Comparison of ENCODE assay signal across 18 mouse cellular contexts in genomic region chr5:115174554-115174953, GRCm38 (mm10). TPM values are rescaled to one million over a fixed set of nuclear protein-coding genes. Genes with fewer than 3 reads are reported as not detected.
DNase-seq lines count a peak whose midpoint lies in the region; ATAC-seq and TF ChIP-seq lines count a peak whose summit lies in the region.
"Had no signal": no experiment of that assay in that cellular context is flagged by ENCODE, and none has a peak within 500 bp of the region (broad histone marks: within the 10 kb centered on the region; RNA-seq: fewer than 3 reads in every experiment).

No protein-coding gene starts in this region.

- no peaks in the 10 kb centered on the region for H3K9me3 ChIP-seq in forebrain, postnatal 0 days (ENCODE audit: low read length)
- no peaks in the 10 kb centered on the region for H3K9me3 ChIP-seq in forebrain, embryonic 16.5 days (ENCODE audit: control insufficient read depth, low read length)
- H3K9me3 ChIP-seq in liver, embryonic 14.5 days (ENCODE audit: control insufficient read depth, low read length), result no peaks in the 10 kb centered on the region
- no peaks in the 10 kb centered on the region for H3K9me3 ChIP-seq in liver, embryonic 12.5 days (replicated peaks)
- no peaks in the 10 kb centered on the region for H3K9me3 ChIP-seq in hindbrain, embryonic 16.5 days (ENCODE audit: control insufficient read depth, low read length)
- H3K9me3 ChIP-seq: embryonic facial prominence, embryonic 15.5 days; forebrain, embryonic 15.5 days; limb, embryonic 13.5 days had no signal

- no peak for ATAC-seq in forebrain, postnatal 0 days
- ATAC-seq in forebrain, embryonic 16.5 days, result no peak
- no peak for ATAC-seq in liver, embryonic 14.5 days (ENCODE audit: insufficient read depth)
- no peak for ATAC-seq in liver, embryonic 12.5 days
- ATAC-seq in hindbrain, embryonic 16.5 days, result no peak
- ATAC-seq: forebrain, embryonic 15.5 days had no signal

- WGBS in forebrain, postnatal 0 days, result 100% methylated on average over 1 of the region's 1 CpGs
- 93% methylated on average over 1 of the region's 1 CpGs for WGBS in forebrain, embryonic 16.5 days
- 80% methylated on average over 1 of the region's 1 CpGs for WGBS in liver, embryonic 14.5 days (ENCODE audit: insufficient replicate concordance)
- WGBS in liver, embryonic 12.5 days (ENCODE audit: insufficient replicate concordance), result 70% methylated on average over 1 of the region's 1 CpGs
- WGBS in hindbrain, embryonic 16.5 days, result 94% methylated on average over 1 of the region's 1 CpGs

- H3K9ac ChIP-seq in forebrain, postnatal 0 days, result no peak overlapping the region
- no peak overlapping the region for H3K9ac ChIP-seq in forebrain, embryonic 16.5 days (replicated peaks; ENCODE audit: low read depth, low read length)
- H3K9ac ChIP-seq in liver, embryonic 14.5 days (replicated peaks), result no peak overlapping the region
- H3K9ac ChIP-seq in liver, embryonic 12.5 days, result no peak overlapping the region
- no peak overlapping the region for H3K9ac ChIP-seq in hindbrain, embryonic 16.5 days (ENCODE audit: low read depth, low read length)
- H3K9ac ChIP-seq: embryonic facial prominence, embryonic 15.5 days; forebrain, embryonic 15.5 days; limb, embryonic 13.5 days had no signal

- H3K36me3 ChIP-seq in forebrain, postnatal 0 days (ENCODE audit: insufficient read depth), result no peaks in the 10 kb centered on the region
- no peaks in the 10 kb centered on the region for H3K36me3 ChIP-seq in forebrain, embryonic 16.5 days (ENCODE audit: control insufficient read depth, insufficient read depth)
- H3K36me3 ChIP-seq in liver, embryonic 14.5 days (replicated peaks; ENCODE audit: control insufficient read depth, insufficient read depth, low read depth), result no peaks in the 10 kb centered on the region
- no peaks in the 10 kb centered on the region for H3K36me3 ChIP-seq in liver, embryonic 12.5 days
- no peaks in the 10 kb centered on the region for H3K36me3 ChIP-seq in hindbrain, embryonic 16.5 days (ENCODE audit: control insufficient read depth, insufficient read depth, low read length)
- H3K36me3 ChIP-seq: embryonic facial prominence, embryonic 15.5 days; forebrain, embryonic 15.5 days; limb, embryonic 13.5 days had no signal

- no peaks in the 10 kb centered on the region for H3K27me3 ChIP-seq in forebrain, postnatal 0 days (ENCODE audit: insufficient read depth, low read length)
- H3K27me3 ChIP-seq in forebrain, embryonic 16.5 days (replicated peaks; ENCODE audit: control insufficient read depth, insufficient read depth, low read length), result no peaks in the 10 kb centered on the region
- H3K27me3 ChIP-seq in liver, embryonic 14.5 days (ENCODE audit: control insufficient read depth, insufficient read depth, low read length), result no peaks in the 10 kb centered on the region
- peaks cover 21% of the 10 kb centered on the region; the same call in 1 of the 2 replicates for H3K27me3 ChIP-seq in liver, embryonic 12.5 days (replicated peaks)
- no peaks in the 10 kb centered on the region for H3K27me3 ChIP-seq in hindbrain, embryonic 16.5 days (replicated peaks; ENCODE audit: control insufficient read depth, insufficient read depth, low read length)
- H3K27me3 ChIP-seq: embryonic facial prominence, embryonic 15.5 days; forebrain, embryonic 15.5 days; limb, embryonic 13.5 days had no signal

- no peak overlapping the region for H3K27ac ChIP-seq in forebrain, postnatal 0 days (ENCODE audit: low read depth, low read length)
- no peak overlapping the region for H3K27ac ChIP-seq in forebrain, embryonic 16.5 days (ENCODE audit: low read length)
- no peak overlapping the region for H3K27ac ChIP-seq in liver, embryonic 14.5 days
- H3K27ac ChIP-seq in liver, embryonic 12.5 days, result no peak overlapping the region
- H3K27ac ChIP-seq in hindbrain, embryonic 16.5 days (ENCODE audit: low read depth, low read length), result no peak overlapping the region
- H3K27ac ChIP-seq: embryonic facial prominence, embryonic 15.5 days; forebrain, embryonic 15.5 days; limb, embryonic 13.5 days; macrophage had no signal

- DNase-seq in forebrain, postnatal 0 days, result no peak
- no peak for DNase-seq in liver, embryonic 14.5 days (ENCODE audit: low read depth in 3 of 3, low spot score in 3 of 3)
- DNase-seq in 416B (ENCODE audit: low read depth) (peak; percentile 57), ZHBTc4 (ENCODE audit: low read depth, low spot score) (peak; percentile 75)
- DNase-seq in cerebellum, adult 11-12 months, result no peak
- DNase-seq: adrenal gland, postnatal 14 days; cerebellum, postnatal 36 days; gastrocnemius, postnatal 25 days; kidney, postnatal 25 days; layer of hippocampus, postnatal 36 days; right cerebral cortex, postnatal 4 days had no signal

- TF ChIP-seq EP300 in liver, embryonic 14.5 days (IDR thresholded peaks at IDR 0.05; ENCODE audit: low read depth), result no peak

- no peak overlapping the region for H3K4me2 ChIP-seq in forebrain, postnatal 0 days (ENCODE audit: low read depth)
- no peak overlapping the region for H3K4me2 ChIP-seq in forebrain, embryonic 16.5 days (ENCODE audit: low read length)
- H3K4me2 ChIP-seq in liver, embryonic 14.5 days (ENCODE audit: low read depth), result no peak overlapping the region
- H3K4me2 ChIP-seq in liver, embryonic 12.5 days, result no peak overlapping the region
- no peak overlapping the region for H3K4me2 ChIP-seq in hindbrain, embryonic 16.5 days (ENCODE audit: low read length)
- H3K4me2 ChIP-seq: embryonic facial prominence, embryonic 15.5 days; forebrain, embryonic 15.5 days; limb, embryonic 13.5 days had no signal

- no peak overlapping the region for H3K4me3 ChIP-seq in forebrain, postnatal 0 days (ENCODE audit: low read depth, low read length)
- H3K4me3 ChIP-seq in forebrain, embryonic 16.5 days (replicated peaks; ENCODE audit: low read length), result no peak overlapping the region
- no peak overlapping the region for H3K4me3 ChIP-seq in liver, embryonic 14.5 days (ENCODE audit: insufficient read depth in 1 of 2, low read depth in 2 of 2, low read length in 2 of 2)
- no peak overlapping the region for H3K4me3 ChIP-seq in liver, embryonic 12.5 days
- H3K4me3 ChIP-seq in hindbrain, embryonic 16.5 days (ENCODE audit: low read length), result no peak overlapping the region
- H3K4me3 ChIP-seq: embryonic facial prominence, embryonic 15.5 days; forebrain, embryonic 15.5 days; limb, embryonic 13.5 days had no signal

- TF ChIP-seq CTCF in forebrain, postnatal 0 days (IDR thresholded peaks at IDR 0.05; ENCODE audit: low read depth), result 0 out of 2 replicates have a peak, but pooled peaks have one; percentile 19
- TF ChIP-seq CTCF in liver, embryonic 14.5 days (IDR thresholded peaks at IDR 0.05; ENCODE audit: low read depth), result peak; percentile 57

- H3K4me1 ChIP-seq in forebrain, postnatal 0 days (ENCODE audit: insufficient read depth), result no peaks in the 10 kb centered on the region
- no peaks in the 10 kb centered on the region for H3K4me1 ChIP-seq in forebrain, embryonic 16.5 days (replicated peaks; ENCODE audit: control insufficient read depth, insufficient read depth, low read length)
- H3K4me1 ChIP-seq in liver, embryonic 14.5 days (replicated peaks; ENCODE audit: control insufficient read depth in 2 of 2, insufficient read depth in 2 of 2, low read length in 1 of 2), result no peaks in the 10 kb centered on the region
- no peaks in the 10 kb centered on the region for H3K4me1 ChIP-seq in liver, embryonic 12.5 days
- no peaks in the 10 kb centered on the region for H3K4me1 ChIP-seq in hindbrain, embryonic 16.5 days (ENCODE audit: control insufficient read depth, insufficient read depth, low read depth, low read length)
- H3K4me1 ChIP-seq: embryonic facial prominence, embryonic 15.5 days; limb, embryonic 13.5 days had no signal

RNA-seq across cellular contexts. Expression of gene Mlec, which starts 16.6 kb away (rescaled TPM):
- 49.9 and 58.6 TPM in 2 replicates for total RNA-seq in forebrain, postnatal 0 days (2014; rRNA removed)
- polyA plus RNA-seq in forebrain, postnatal 0 days (2015; fragmentation: Nextera tagmentation; extraction: Ambion mirVana), result 8.4 and 15.7 TPM in 2 replicates
- polyA plus RNA-seq in forebrain, embryonic 16.5 days (2015; fragmentation: Nextera tagmentation; extraction: Ambion mirVana), result 19.3 and 21.1 TPM in 2 replicates
- polyA plus RNA-seq in liver, embryonic 14.5 days (2012; rRNA removed), result 22.3 and 34.1 TPM in 2 replicates
- 13.9 and 16.1 TPM in 2 replicates for polyA plus RNA-seq in liver, embryonic 14.5 days (2014; fragmentation: Nextera tagmentation; extraction: Ambion mirVana)
- polyA plus RNA-seq in liver, embryonic 12.5 days (2016; fragmentation: Nextera tagmentation; extraction: Ambion mirVana), result 46.8 and 49.2 TPM in 2 replicates
- polyA plus RNA-seq in hindbrain, embryonic 16.5 days (2015; fragmentation: Nextera tagmentation; extraction: Ambion mirVana), result 23.8 and 31.5 TPM in 2 replicates

RNA-seq across cellular contexts. Expression of gene Cabp1, which starts 19.6 kb away (rescaled TPM):
- 28.1 and 31.5 TPM in 2 replicates for total RNA-seq in forebrain, postnatal 0 days (2014; rRNA removed)
- polyA plus RNA-seq in forebrain, postnatal 0 days (2015; fragmentation: Nextera tagmentation; extraction: Ambion mirVana), result 12.6 and 19.4 TPM in 2 replicates
- 8.3 and 9.2 TPM in 2 replicates for polyA plus RNA-seq in forebrain, embryonic 16.5 days (2015; fragmentation: Nextera tagmentation; extraction: Ambion mirVana)
- 0.13 and 0.26 TPM in 2 replicates for polyA plus RNA-seq in liver, embryonic 14.5 days (2012; rRNA removed)
- 0.14 TPM in 1 of 2 replicates, not detected in the other for polyA plus RNA-seq in liver, embryonic 14.5 days (2014; fragmentation: Nextera tagmentation; extraction: Ambion mirVana)
- polyA plus RNA-seq in liver, embryonic 12.5 days (2016; fragmentation: Nextera tagmentation; extraction: Ambion mirVana), result 0.20 and 0.36 TPM in 2 replicates
- 6.5 and 11.6 TPM in 2 replicates for polyA plus RNA-seq in hindbrain, embryonic 16.5 days (2015; fragmentation: Nextera tagmentation; extraction: Ambion mirVana)
- polyA plus RNA-seq: macrophage had no signal

RNA-seq across cellular contexts. Expression of gene Unc119b, which starts 39.8 kb away (rescaled TPM):
- 24.7 and 27.2 TPM in 2 replicates for total RNA-seq in forebrain, postnatal 0 days (2014; rRNA removed)
- polyA plus RNA-seq in forebrain, postnatal 0 days (2015; fragmentation: Nextera tagmentation; extraction: Ambion mirVana), result 17.4 and 20.3 TPM in 2 replicates
- polyA plus RNA-seq in forebrain, embryonic 16.5 days (2015; fragmentation: Nextera tagmentation; extraction: Ambion mirVana), result 35.3 and 39.8 TPM in 2 replicates
- 6.2 and 6.3 TPM in 2 replicates for polyA plus RNA-seq in liver, embryonic 14.5 days (2012; rRNA removed)
- 5.6 and 7.5 TPM in 2 replicates for polyA plus RNA-seq in liver, embryonic 14.5 days (2014; fragmentation: Nextera tagmentation; extraction: Ambion mirVana)
- 16.1 and 17.6 TPM in 2 replicates for polyA plus RNA-seq in liver, embryonic 12.5 days (2016; fragmentation: Nextera tagmentation; extraction: Ambion mirVana)
- 31.5 and 36.8 TPM in 2 replicates for polyA plus RNA-seq in hindbrain, embryonic 16.5 days (2015; fragmentation: Nextera tagmentation; extraction: Ambion mirVana)

RNA-seq across cellular contexts. Expression of gene Acads, which starts 55.4 kb away (rescaled TPM):
- 11.8 and 13.9 TPM in 2 replicates for total RNA-seq in forebrain, postnatal 0 days (2014; rRNA removed)
- 12.1 and 12.5 TPM in 2 replicates for polyA plus RNA-seq in forebrain, postnatal 0 days (2015; fragmentation: Nextera tagmentation; extraction: Ambion mirVana)
- 18.0 and 19.8 TPM in 2 replicates for polyA plus RNA-seq in forebrain, embryonic 16.5 days (2015; fragmentation: Nextera tagmentation; extraction: Ambion mirVana)
- polyA plus RNA-seq in liver, embryonic 14.5 days (2012; rRNA removed), result 26.0 and 26.4 TPM in 2 replicates
- 21.2 and 22.9 TPM in 2 replicates for polyA plus RNA-seq in liver, embryonic 14.5 days (2014; fragmentation: Nextera tagmentation; extraction: Ambion mirVana)
- polyA plus RNA-seq in liver, embryonic 12.5 days (2016; fragmentation: Nextera tagmentation; extraction: Ambion mirVana), result 43.9 and 51.1 TPM in 2 replicates
- polyA plus RNA-seq in hindbrain, embryonic 16.5 days (2015; fragmentation: Nextera tagmentation; extraction: Ambion mirVana), result 20.7 and 22.0 TPM in 2 replicates

Comparison
In these comparisons a context has a peak if more than half of its experiments do, and no peak if none do; other contexts are left out.
1. DNase-seq: peak in 416B (single experiment) and ZHBTc4 (single experiment); none in forebrain, postnatal 0 days (single experiment), liver, embryonic 14.5 days (0 of 3) and cerebellum, adult 11-12 months (single experiment).